Mouse (Mus musculus): ENCODE data around the gene Actb.

- TF ChIP-seq CTCF (IDR thresholded peaks at IDR 0.05; ENCODE audit: low read depth, low read length): no peak
- no peak for TF ChIP-seq POLR2A (IDR thresholded peaks at IDR 0.05; ENCODE audit: extremely low read depth, insufficient read depth, low read length)
Observed at GRCm38 (mm10) chr5:142898316-142898715, 8.2 kb downstream of the Actb start.

All from liver, adult 2 months (tissue).